Mouse (Mus musculus) forebrain, embryonic 15.5 days (tissue): ENCODE measurements around the gene Atg13. TPM values are rescaled to one million over a fixed set of nuclear protein-coding genes. Genes with fewer than 3 reads are reported as not detected.
A peak's percentile ranks its signal among the peaks of the same experiment; 100 is the strongest.

ENCODE experiments used
- ATAC-seq: fragments of 200-750 bp; cut with Nextera tagmentation; replicated peaks from 2 replicates; pipeline ENCODE4 v1.8.0; 2017; ENCODE audit warnings: mild to moderate bottlenecking, moderate TSS enrichment, moderate library complexity
- H3K27ac ChIP-seq: fragments of 300-500 bp; sonication (generic); replicated peaks from 2 replicates; pipeline ENCODE4 v1.5.1; 2015; ENCODE audit warnings: mild to moderate bottlenecking, inconsistent platforms
- H3K27me3 ChIP-seq: fragments of 300-500 bp; sonication (generic); 2 replicates; pipeline ENCODE4 v1.6.1; 2015; ENCODE audit warnings: inconsistent platforms
- H3K36me3 ChIP-seq: fragments of 300-500 bp; sonication (generic); 2 replicates; pipeline ENCODE4 v1.6.1; 2015; ENCODE audit warnings: mild to moderate bottlenecking, inconsistent platforms
- H3K4me1 ChIP-seq: fragments of 300-500 bp; sonication (generic); 2 replicates; pipeline ENCODE4 v1.6.1; 2015; ENCODE audit warnings: inconsistent platforms
- H3K4me2 ChIP-seq: fragments of 300-500 bp; sonication (generic); replicated peaks from 2 replicates; pipeline ENCODE4 v1.6.1; 2015; ENCODE audit warnings: mild to moderate bottlenecking, inconsistent platforms
- H3K4me3 ChIP-seq: fragments of 300-500 bp; sonication (generic); 2 replicates; pipeline ENCODE4 v1.5.1; 2015; ENCODE audit warnings: mild to moderate bottlenecking, inconsistent platforms
- H3K9ac ChIP-seq: fragments of 300-500 bp; sonication (generic); replicated peaks from 2 replicates; pipeline ENCODE4 v1.6.1; 2015; ENCODE audit warnings: mild to moderate bottlenecking, inconsistent platforms
- H3K9me3 ChIP-seq: fragments of 300-500 bp; sonication (generic); 2 replicates; pipeline ENCODE4 v1.6.1; 2016; ENCODE audit warnings: inconsistent platforms
- WGBS: fragments of 180-500 bp; shearing (Covaris S2); methylation state at CpG from one replicate; pipeline ENCODE4 v1.1.7; 2015; ENCODE audit warnings: mixed read lengths; 5-methylcytosine and 5-hydroxymethylcytosine counted together
- polyA plus RNA-seq: library from polyadenylated mRNA; unstranded; fragments of >200 nt; fragmentation: Nextera tagmentation; extraction: Ambion mirVana; gene quantifications from 2 replicates; pipeline ENCODE4 v1.2.1, GENCODE M21; 2015

Gene Atg13
- polyA plus RNA-seq, 1 experiment from 2014 or later = 40.4 TPM

GRCm38 (mm10) chr2:91655388-91655787 lies 55.0 kb downstream of the Atg13 start:
- Histone ChIP-seq H3K4me3 (no peak overlapping the region), H3K27me3 (no peaks in the 10 kb centered on the region), H3K27ac (no peak overlapping the region), H3K9me3 (no peaks in the 10 kb centered on the region), H3K4me1 (peaks cover 14% of the 10 kb centered on the region), H3K4me2 (no peak overlapping the region), H3K9ac (no peak overlapping the region), H3K36me3 (peaks cover 57% of the 10 kb centered on the region)
- 91% methylated on average over 5 of the region's 5 CpGs for WGBS
- ATAC-seq = no peak

DNA sequence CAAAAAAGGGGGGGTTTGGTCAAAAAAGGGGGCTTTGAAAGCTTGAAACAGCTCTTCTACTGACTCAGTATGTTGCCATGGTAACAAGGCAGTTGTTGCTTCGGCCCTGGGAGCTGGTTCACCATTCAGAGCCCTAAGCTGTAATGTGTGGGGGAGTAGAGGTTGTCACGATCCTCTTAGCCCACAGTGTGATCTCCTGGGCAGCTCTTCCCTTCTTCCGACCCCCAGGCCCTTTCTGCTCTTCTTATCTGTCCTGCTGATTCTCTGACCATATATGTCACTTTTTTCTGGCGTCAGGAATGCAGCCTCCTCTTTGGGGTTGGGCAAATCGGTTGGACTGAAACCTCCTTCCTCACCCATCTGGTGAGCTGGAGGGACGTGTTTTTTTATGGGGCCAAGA lies 57.5 kb downstream of the Atg13 start:
- H3K4me1 ChIP-seq = peaks cover 27% of the 10 kb centered on the region
- peaks cover 40% of the 10 kb centered on the region for H3K36me3 ChIP-seq
- ATAC-seq = no peak
- no peaks in the 10 kb centered on the region for H3K27me3 ChIP-seq
- no peak overlapping the region for H3K9ac ChIP-seq
- no peak overlapping the region for H3K4me3 ChIP-seq
- no peaks in the 10 kb centered on the region for H3K9me3 ChIP-seq
- 62% methylated on average over 6 of the region's 6 CpGs for WGBS
- no peak overlapping the region for H3K4me2 ChIP-seq
- H3K27ac ChIP-seq = no peak overlapping the region

DNA sequence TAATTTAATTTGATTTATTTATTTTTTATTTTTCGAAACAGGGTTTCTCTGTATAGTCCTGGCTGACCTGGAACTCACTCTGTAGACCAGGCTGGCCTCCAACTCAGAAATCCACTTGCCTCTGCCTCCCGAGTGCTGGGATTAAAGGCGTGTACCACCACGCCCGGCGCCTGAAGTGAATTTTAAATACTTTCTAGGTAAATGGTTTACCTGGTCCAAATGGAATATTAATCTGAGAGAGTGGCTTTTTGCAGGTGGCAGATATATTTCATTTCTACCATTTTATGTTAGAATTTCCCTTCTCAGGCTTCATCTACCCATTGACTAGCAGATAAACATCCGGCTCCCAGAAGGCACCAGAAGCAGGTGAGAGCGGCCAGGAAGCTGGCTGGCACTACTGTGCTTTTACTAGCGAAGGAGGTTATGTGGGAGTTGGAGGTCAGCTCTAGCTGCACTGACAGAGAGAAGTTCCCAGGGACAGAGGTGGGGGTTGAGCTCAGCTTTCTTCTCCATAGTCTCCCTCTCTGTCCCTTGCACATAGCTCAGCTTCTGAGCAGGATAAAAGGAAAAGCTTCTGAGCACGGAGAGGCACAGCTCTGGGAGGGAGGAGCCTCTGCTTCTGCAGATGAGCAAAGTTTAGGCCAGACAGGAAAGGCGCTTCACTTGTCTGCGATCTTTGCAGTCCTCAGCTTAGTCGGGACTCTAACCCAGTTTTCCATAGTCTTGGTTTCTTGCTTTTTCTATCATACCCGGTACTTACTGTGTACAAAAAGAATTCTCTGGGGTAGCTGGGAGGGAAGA lies 58.7 kb downstream of the Atg13 start:
- Histone ChIP-seq H3K9me3 (no peaks in the 10 kb centered on the region), H3K27me3 (no peaks in the 10 kb centered on the region), H3K4me3 (no peak overlapping the region), H3K36me3 (peaks cover 40% of the 10 kb centered on the region), H3K27ac (no peak overlapping the region), H3K4me2 (no peak overlapping the region), H3K9ac (no peak overlapping the region), H3K4me1 (peaks cover 29% of the 10 kb centered on the region)
- no peak for ATAC-seq
- WGBS = 91% methylated on average over 14 of the region's 14 CpGs

GRCm38 (mm10) chr2:91650360-91650995 lies 59.9 kb downstream of the Atg13 start:
- peak; percentile 55; the same call in 1 of the 2 replicates for ATAC-seq
- H3K4me2 ChIP-seq = peak overlapping the region; percentile 99
- peaks cover 40% of the 10 kb centered on the region for H3K36me3 ChIP-seq
- H3K4me3 ChIP-seq = peak overlapping the region; percentile 82
- 20% methylated on average over 16 of the region's 16 CpGs for WGBS
- peaks cover 29% of the 10 kb centered on the region for H3K4me1 ChIP-seq
- H3K27me3 ChIP-seq = no peaks in the 10 kb centered on the region
- H3K9me3 ChIP-seq = no peaks in the 10 kb centered on the region
- peak overlapping the region; percentile 89 for H3K9ac ChIP-seq
- H3K27ac ChIP-seq = peak overlapping the region; percentile 91

DNA sequence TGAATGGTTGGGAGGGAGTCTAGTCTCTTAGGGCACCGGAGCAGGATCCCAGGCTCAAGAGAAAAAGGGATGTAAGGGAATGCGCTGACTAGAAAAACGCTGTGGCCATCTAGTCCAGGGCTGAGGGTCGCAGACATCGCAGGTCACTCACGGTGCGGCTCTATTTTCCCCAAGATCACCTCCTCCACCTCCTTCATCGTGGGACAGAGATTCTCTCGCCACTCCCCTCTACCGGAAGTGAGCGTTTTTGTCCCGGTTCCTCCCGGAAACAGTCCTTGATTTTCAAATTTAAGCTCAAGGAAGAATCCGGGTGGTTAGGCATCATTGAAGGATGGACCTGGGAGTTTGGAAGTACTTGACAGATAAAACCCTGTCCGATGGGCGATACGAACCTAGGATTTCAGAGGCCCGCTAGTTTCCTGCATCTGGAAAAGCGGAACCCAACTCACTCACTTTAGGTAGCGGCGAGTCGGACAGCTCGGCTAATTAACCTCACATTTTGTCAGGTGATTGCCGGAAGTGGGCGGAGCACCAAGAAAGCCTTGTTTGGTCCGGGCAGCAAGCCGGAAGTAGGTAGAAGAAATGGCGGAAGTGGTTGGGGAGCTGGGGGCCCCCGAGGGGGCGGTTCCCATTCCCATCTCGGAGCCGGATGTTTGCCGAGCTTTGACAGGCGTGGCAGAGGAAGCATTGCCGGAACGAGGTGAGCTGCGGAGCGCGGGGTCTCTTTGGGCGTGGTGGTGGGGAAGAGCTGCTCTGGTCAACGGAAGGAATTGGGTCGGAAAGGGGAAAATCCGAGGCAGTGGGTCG lies 60.6 kb downstream of the Atg13 start, which contains the start of the genes Zfp408 and Arhgap1:
Gene Zfp408 (minus strand): TSS at position 239 of the 807 bp plus-strand sequence.
Gene Arhgap1 (plus strand): TSS at position 308 of the 807 bp plus-strand sequence.
- Histone ChIP-seq H3K4me2 (peak within 1 kb of the TSS; percentile 99), H3K9ac (peak within 1 kb of the TSS; percentile 89), H3K9me3 (no peaks in the 10 kb centered on the region), H3K36me3 (peaks cover 40% of the 10 kb centered on the region), H3K4me3 (peak within 1 kb of the TSS; percentile 82), H3K27me3 (no peaks in the 10 kb centered on the region), H3K4me1 (peaks cover 29% of the 10 kb centered on the region), H3K27ac (peak within 1 kb of the TSS; percentile 91)
- WGBS = under 1% methylated on average over 44 of the region's 44 CpGs
- ATAC-seq = peak; percentile 94

GRCm38 (mm10) chr2:91649152-91649551 lies 61.2 kb downstream of the Atg13 start:
- Histone ChIP-seq H3K9me3 (no peaks in the 10 kb centered on the region), H3K36me3 (peaks cover 40% of the 10 kb centered on the region), H3K9ac (peak overlapping the region; percentile 89), H3K4me1 (peaks cover 29% of the 10 kb centered on the region), H3K27me3 (no peaks in the 10 kb centered on the region), H3K4me2 (peak overlapping the region; percentile 99), H3K4me3 (peak overlapping the region; percentile 82), H3K27ac (peak overlapping the region; percentile 91; the same call in 1 of the 2 replicates)
- 2% methylated on average over 15 of the region's 15 CpGs for WGBS
- no peak; the same call in 1 of the 2 replicates for ATAC-seq

DNA sequence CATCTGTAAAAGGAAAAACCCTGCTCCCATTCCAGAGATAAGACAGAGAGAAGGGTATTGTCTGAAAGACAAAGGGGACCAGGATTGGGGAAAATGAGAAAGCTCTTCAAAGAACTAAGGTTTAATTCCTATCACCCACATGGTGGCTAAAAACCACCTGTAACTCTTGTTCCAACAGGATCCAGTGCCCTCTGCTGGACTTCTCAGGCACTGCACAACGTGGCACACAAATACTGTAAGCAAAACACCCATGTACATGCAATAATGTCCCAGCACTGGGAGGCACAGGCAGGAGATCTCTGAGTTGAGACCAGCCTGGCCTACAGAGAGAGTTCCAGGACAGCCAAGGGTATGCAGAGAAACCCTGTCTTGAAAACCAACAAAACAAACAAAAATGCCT lies 63.6 kb downstream of the Atg13 start:
- Histone ChIP-seq H3K36me3 (peaks cover 44% of the 10 kb centered on the region), H3K4me1 (peaks cover 24% of the 10 kb centered on the region), H3K4me2 (no peak overlapping the region), H3K9ac (no peak overlapping the region), H3K27ac (no peak overlapping the region), H3K9me3 (no peaks in the 10 kb centered on the region), H3K27me3 (no peaks in the 10 kb centered on the region), H3K4me3 (no peak overlapping the region)
- 31% methylated on average over 1 of the region's 1 CpGs for WGBS
- no peak for ATAC-seq

DNA sequence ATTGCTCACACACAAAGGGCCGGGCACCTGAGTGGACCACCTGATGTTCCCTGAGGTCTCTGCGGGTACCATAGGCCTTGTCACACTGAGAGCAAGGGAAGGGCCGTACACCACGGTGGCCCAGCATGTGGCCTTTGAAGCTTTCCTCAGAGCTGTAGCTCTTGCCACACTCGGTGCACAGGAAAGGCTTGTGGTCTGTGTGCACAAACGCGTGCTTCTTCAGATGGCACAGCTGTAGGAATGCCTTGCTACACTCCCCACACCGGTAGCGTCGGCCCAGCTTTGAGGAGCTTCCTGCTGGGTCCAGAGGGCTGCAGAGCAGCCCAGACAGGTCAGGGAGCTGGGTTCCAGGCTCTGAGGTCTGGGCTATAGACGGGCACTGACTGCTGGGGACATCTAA lies 64.6 kb downstream of the Atg13 start:
- WGBS = 94% methylated on average over 11 of the region's 11 CpGs
- Histone ChIP-seq H3K27ac (no peak overlapping the region), H3K36me3 (peaks cover 47% of the 10 kb centered on the region), H3K4me2 (no peak overlapping the region), H3K9me3 (no peaks in the 10 kb centered on the region), H3K4me3 (no peak overlapping the region), H3K9ac (no peak overlapping the region), H3K4me1 (peaks cover 19% of the 10 kb centered on the region), H3K27me3 (no peaks in the 10 kb centered on the region)
- ATAC-seq = no peak

DNA sequence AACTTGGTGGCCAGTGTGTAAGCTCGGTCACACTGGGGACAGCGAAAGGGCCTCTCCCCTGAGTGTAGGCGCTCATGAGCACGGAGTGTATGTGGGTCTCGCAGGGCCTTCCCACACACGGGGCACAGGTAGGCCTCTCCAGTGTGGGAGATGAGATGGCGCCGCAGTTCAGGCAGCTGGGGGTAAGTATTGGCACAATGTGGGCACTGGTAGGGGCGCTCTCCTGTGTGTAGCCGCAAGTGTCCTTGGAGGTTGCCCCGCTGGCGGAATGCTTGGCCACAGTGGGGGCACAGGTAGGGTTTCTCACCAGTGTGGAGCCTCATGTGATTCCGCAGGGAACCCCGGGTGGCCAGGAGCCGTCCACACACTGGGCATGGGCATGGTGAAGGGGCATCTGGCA lies 65.0 kb downstream of the Atg13 start:
- H3K27me3 ChIP-seq = no peaks in the 10 kb centered on the region
- ATAC-seq = no peak
- no peak overlapping the region for H3K27ac ChIP-seq
- H3K4me1 ChIP-seq = peaks cover 15% of the 10 kb centered on the region
- H3K4me2 ChIP-seq = no peak overlapping the region
- peaks cover 47% of the 10 kb centered on the region for H3K36me3 ChIP-seq
- H3K9me3 ChIP-seq = no peaks in the 10 kb centered on the region
- 98% methylated on average over 15 of the region's 15 CpGs for WGBS
- H3K4me3 ChIP-seq = no peak overlapping the region
- no peak overlapping the region for H3K9ac ChIP-seq

DNA sequence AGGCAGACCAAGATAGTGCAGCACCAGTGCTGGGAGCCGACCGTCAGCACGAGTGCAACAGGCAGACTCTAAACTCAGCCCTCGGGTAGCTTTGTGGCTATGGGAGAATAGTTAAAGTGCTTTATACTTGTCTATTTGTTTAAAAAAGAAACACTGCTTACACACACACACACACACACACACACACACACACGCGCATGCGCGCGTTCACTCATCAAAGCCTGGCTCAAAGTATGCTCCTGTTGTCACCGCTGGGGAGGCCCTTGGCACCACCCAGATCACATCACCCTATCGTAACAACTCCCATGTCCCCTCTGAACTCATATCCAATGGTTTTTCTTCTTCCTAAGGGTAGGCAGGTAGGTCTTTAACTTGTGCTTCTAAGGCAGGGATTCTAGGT lies 66.4 kb downstream of the Atg13 start:
- Histone ChIP-seq H3K9ac (no peak overlapping the region), H3K9me3 (no peaks in the 10 kb centered on the region), H3K27me3 (no peaks in the 10 kb centered on the region), H3K4me3 (no peak overlapping the region), H3K36me3 (peaks cover 47% of the 10 kb centered on the region), H3K4me2 (no peak overlapping the region), H3K4me1 (peaks cover 13% of the 10 kb centered on the region), H3K27ac (no peak overlapping the region)
- ATAC-seq = no peak
- WGBS = 95% methylated on average over 11 of the region's 11 CpGs

- peaks cover 45% of the 10 kb centered on the region for H3K36me3 ChIP-seq
Observed at GRCm38 (mm10) chr2:91642825-91643415, 67.5 kb downstream of the Atg13 start.

More at GRCm38 (mm10) chr2:91642825-91643415, 67.5 kb downstream of the Atg13 start:
- Histone ChIP-seq H3K4me2 (no peak overlapping the region), H3K4me1 (0 out of 2 replicates have a peak, but pooled peaks cover 2% of the 10 kb centered on the region), H3K27me3 (no peaks in the 10 kb centered on the region), H3K9ac (no peak overlapping the region), H3K4me3 (no peak overlapping the region), H3K27ac (no peak overlapping the region), H3K9me3 (no peaks in the 10 kb centered on the region)
- 91% methylated on average over 2 of the region's 2 CpGs for WGBS
- no peak for ATAC-seq
